Mouse (Mus musculus) embryonic facial prominence, embryonic 15.5 days (tissue): ENCODE results near the gene Nhlrc2. TPM values are rescaled to one million over a fixed set of nuclear protein-coding genes. Genes with fewer than 3 reads are reported as not detected.

Experiments
- ATAC-seq: fragments of 200-750 bp; cut with Nextera tagmentation; 2 replicates; pipeline ENCODE4 v1.8.0; 2017; ENCODE audit warnings: low read depth, moderate TSS enrichment; ENCODE audit not compliant: insufficient number of reproducible peaks, low FRiP score, low TSS enrichment
- H3K27ac ChIP-seq: fragments of 300-500 bp; sonication (generic); replicated peaks from 2 replicates; pipeline ENCODE4 v1.5.1; 2015; ENCODE audit warnings: mild to moderate bottlenecking, inconsistent platforms
- H3K27me3 ChIP-seq: fragments of 300-500 bp; sonication (generic); 2 replicates; pipeline ENCODE4 v1.6.1; 2015; ENCODE audit warnings: inconsistent platforms
- H3K36me3 ChIP-seq: fragments of 300-500 bp; sonication (generic); 2 replicates; pipeline ENCODE4 v1.6.1; 2015; ENCODE audit warnings: mild to moderate bottlenecking, inconsistent platforms
- H3K4me1 ChIP-seq: fragments of 300-500 bp; sonication (generic); 2 replicates; pipeline ENCODE4 v1.6.1; 2015; ENCODE audit warnings: inconsistent platforms
- H3K4me2 ChIP-seq: fragments of 300-500 bp; sonication (generic); replicated peaks from 2 replicates; pipeline ENCODE4 v1.6.1; 2015; ENCODE audit warnings: mild to moderate bottlenecking, inconsistent platforms
- H3K4me3 ChIP-seq: fragments of 300-500 bp; sonication (generic); replicated peaks from 2 replicates; pipeline ENCODE4 v1.5.1; 2015; ENCODE audit warnings: mild to moderate bottlenecking, inconsistent platforms
- H3K9ac ChIP-seq: fragments of 300-500 bp; sonication (generic); 2 replicates; pipeline ENCODE4 v1.6.1; 2015; ENCODE audit warnings: inconsistent platforms
- H3K9me3 ChIP-seq: fragments of 300-500 bp; sonication (generic); replicated peaks from 2 replicates; pipeline ENCODE4 v1.6.1; 2016; ENCODE audit warnings: inconsistent platforms
- WGBS: fragments of 180-500 bp; shearing (Covaris S2); methylation state at CpG from one replicate; pipeline ENCODE4 v1.1.7; 2015; 5-methylcytosine and 5-hydroxymethylcytosine counted together
- polyA plus RNA-seq: library from polyadenylated mRNA; unstranded; fragments of >200 nt; fragmentation: Nextera tagmentation; extraction: Ambion mirVana; gene quantifications from 2 replicates; pipeline ENCODE4 v1.2.1, GENCODE M21; 2015

Gene Nhlrc2
- polyA plus RNA-seq, 1 experiment from 2014 or later, result 14.2 TPM

GRCm38 (mm10) chr19:56589008-56589407 lies 40.9 kb downstream of the Nhlrc2 start:
- no peak overlapping the region for H3K4me2 ChIP-seq
- H3K9me3 ChIP-seq, result no peaks in the 10 kb centered on the region
- H3K36me3 ChIP-seq, result peaks cover 55% of the 10 kb centered on the region
- ATAC-seq, result no peak
- H3K4me1 ChIP-seq, result peaks cover 8% of the 10 kb centered on the region
- no peaks in the 10 kb centered on the region for H3K27me3 ChIP-seq
- H3K27ac ChIP-seq, result peak overlapping the region; percentile 55; the same call in 1 of the 2 replicates
- WGBS, result 88% methylated on average over 6 of the region's 6 CpGs
- no peak overlapping the region for H3K9ac ChIP-seq
- no peak overlapping the region for H3K4me3 ChIP-seq

GRCm38 (mm10) chr19:56589455-56589854 lies 41.4 kb downstream of the Nhlrc2 start:
- peaks cover 59% of the 10 kb centered on the region for H3K36me3 ChIP-seq
- H3K27me3 ChIP-seq, result no peaks in the 10 kb centered on the region
- H3K9me3 ChIP-seq, result no peaks in the 10 kb centered on the region
- peaks cover 8% of the 10 kb centered on the region for H3K4me1 ChIP-seq
- H3K4me2 ChIP-seq, result no peak overlapping the region
- no peak for ATAC-seq
- H3K9ac ChIP-seq, result no peak overlapping the region
- H3K4me3 ChIP-seq, result no peak overlapping the region
- no peak overlapping the region for H3K27ac ChIP-seq
- WGBS, result 92% methylated on average over 5 of the region's 5 CpGs

- Histone ChIP-seq H3K4me3 (no peak overlapping the region), H3K36me3 (peaks cover 67% of the 10 kb centered on the region), H3K4me1 (peaks cover 8% of the 10 kb centered on the region), H3K9me3 (no peaks in the 10 kb centered on the region), H3K9ac (no peak overlapping the region), H3K27ac (no peak overlapping the region), H3K4me2 (no peak overlapping the region), H3K27me3 (no peaks in the 10 kb centered on the region)
- ATAC-seq, result no peak
- 81% methylated on average over 3 of the region's 3 CpGs for WGBS
Observed at GRCm38 (mm10) chr19:56590250-56590649, 42.2 kb downstream of the Nhlrc2 start.

GRCm38 (mm10) chr19:56592472-56592871 lies 44.4 kb downstream of the Nhlrc2 start:
- Histone ChIP-seq H3K9ac (no peak overlapping the region), H3K4me2 (no peak overlapping the region), H3K27me3 (no peaks in the 10 kb centered on the region), H3K36me3 (peaks cover 85% of the 10 kb centered on the region), H3K4me3 (no peak overlapping the region), H3K4me1 (peaks cover 8% of the 10 kb centered on the region), H3K27ac (no peak overlapping the region), H3K9me3 (no peaks in the 10 kb centered on the region)
- 89% methylated on average over 9 of the region's 9 CpGs for WGBS
- no peak for ATAC-seq

- no peak overlapping the region for H3K4me2 ChIP-seq
- H3K27ac ChIP-seq, result no peak overlapping the region
- WGBS, result 61% methylated on average over 3 of the region's 3 CpGs
- no peaks in the 10 kb centered on the region for H3K9me3 ChIP-seq
- H3K9ac ChIP-seq, result no peak overlapping the region
- H3K36me3 ChIP-seq, result peaks cover 29% of the 10 kb centered on the region
- no peaks in the 10 kb centered on the region for H3K27me3 ChIP-seq
- H3K4me3 ChIP-seq, result no peak overlapping the region
- peaks cover 9% of the 10 kb centered on the region; the same call in 1 of the 2 replicates for H3K4me1 ChIP-seq
- no peak for ATAC-seq
Observed at GRCm38 (mm10) chr19:56599996-56600395, 51.9 kb downstream of the Nhlrc2 start.

GRCm38 (mm10) chr19:56600797-56601196 lies 52.7 kb downstream of the Nhlrc2 start:
- ATAC-seq, result no peak
- Histone ChIP-seq H3K4me1 (peaks cover 9% of the 10 kb centered on the region; the same call in 1 of the 2 replicates), H3K9me3 (no peaks in the 10 kb centered on the region), H3K4me2 (no peak overlapping the region), H3K9ac (no peak overlapping the region), H3K27ac (no peak overlapping the region), H3K27me3 (no peaks in the 10 kb centered on the region), H3K36me3 (peaks cover 22% of the 10 kb centered on the region), H3K4me3 (no peak overlapping the region)
- WGBS, result 80% methylated on average over 7 of the region's 7 CpGs

GRCm38 (mm10) chr19:56601901-56602347 lies 53.9 kb downstream of the Nhlrc2 start:
- Histone ChIP-seq H3K27ac (no peak overlapping the region), H3K9ac (no peak overlapping the region), H3K4me1 (peaks cover 9% of the 10 kb centered on the region; the same call in 1 of the 2 replicates), H3K4me3 (no peak overlapping the region), H3K36me3 (peaks cover 14% of the 10 kb centered on the region), H3K27me3 (no peaks in the 10 kb centered on the region), H3K4me2 (no peak overlapping the region), H3K9me3 (no peaks in the 10 kb centered on the region)
- ATAC-seq, result peak; percentile 57; the same call in 1 of the 2 replicates
- 65% methylated on average over 15 of the region's 15 CpGs for WGBS

GRCm38 (mm10) chr19:56608946-56609345 lies 60.9 kb downstream of the Nhlrc2 start:
- 41% methylated on average over 5 of the region's 5 CpGs for WGBS
- no peaks in the 10 kb centered on the region for H3K4me1 ChIP-seq

GRCm38 (mm10) chr19:56614131-56614530 lies 66.1 kb downstream of the Nhlrc2 start:
- H3K27me3 ChIP-seq, result no peaks in the 10 kb centered on the region
- no peaks in the 10 kb centered on the region for H3K9me3 ChIP-seq
- no peaks in the 10 kb centered on the region for H3K36me3 ChIP-seq
- H3K4me1 ChIP-seq, result no peaks in the 10 kb centered on the region
- H3K27ac ChIP-seq, result no peak overlapping the region
- H3K4me3 ChIP-seq, result no peak overlapping the region
- no peak for ATAC-seq
- WGBS, result 90% methylated on average over 5 of the region's 5 CpGs
- H3K4me2 ChIP-seq, result no peak overlapping the region
- no peak overlapping the region for H3K9ac ChIP-seq

More at GRCm38 (mm10) chr19:56608946-56609345, 60.9 kb downstream of the Nhlrc2 start:
- ATAC-seq, result no peak
- Histone ChIP-seq H3K4me3 (no peak overlapping the region), H3K4me2 (no peak overlapping the region), H3K9me3 (no peaks in the 10 kb centered on the region), H3K27me3 (no peaks in the 10 kb centered on the region), H3K27ac (no peak overlapping the region), H3K36me3 (no peaks in the 10 kb centered on the region), H3K9ac (no peak overlapping the region)

GRCm38 (mm10) chr19:56618845-56619244 lies 70.8 kb downstream of the Nhlrc2 start:
- no peaks in the 10 kb centered on the region for H3K27me3 ChIP-seq
- no peaks in the 10 kb centered on the region for H3K9me3 ChIP-seq
- WGBS, result 65% methylated on average over 9 of the region's 9 CpGs
- no peak overlapping the region for H3K27ac ChIP-seq
- H3K4me3 ChIP-seq, result no peak overlapping the region
- H3K4me2 ChIP-seq, result no peak overlapping the region
- no peaks in the 10 kb centered on the region for H3K4me1 ChIP-seq
- no peak overlapping the region for H3K9ac ChIP-seq
- no peaks in the 10 kb centered on the region for H3K36me3 ChIP-seq
- ATAC-seq, result no peak

GRCm38 (mm10) chr19:56619546-56619945 lies 71.5 kb downstream of the Nhlrc2 start:
- H3K9ac ChIP-seq, result no peak overlapping the region
- H3K27ac ChIP-seq, result no peak overlapping the region
- WGBS, result 65% methylated on average over 4 of the region's 4 CpGs
- no peak for ATAC-seq
- H3K4me2 ChIP-seq, result no peak overlapping the region
- no peak overlapping the region for H3K4me3 ChIP-seq
- no peaks in the 10 kb centered on the region for H3K4me1 ChIP-seq
- H3K36me3 ChIP-seq, result no peaks in the 10 kb centered on the region
- no peaks in the 10 kb centered on the region for H3K9me3 ChIP-seq
- H3K27me3 ChIP-seq, result no peaks in the 10 kb centered on the region

GRCm38 (mm10) chr19:56621876-56622275 lies 73.8 kb downstream of the Nhlrc2 start:
- Histone ChIP-seq H3K4me2 (no peak overlapping the region), H3K27me3 (no peaks in the 10 kb centered on the region), H3K27ac (no peak overlapping the region), H3K4me3 (no peak overlapping the region), H3K4me1 (no peaks in the 10 kb centered on the region), H3K36me3 (no peaks in the 10 kb centered on the region), H3K9ac (no peak overlapping the region), H3K9me3 (no peaks in the 10 kb centered on the region)
- 81% methylated on average over 7 of the region's 7 CpGs for WGBS
- ATAC-seq, result no peak
